Comparison of ENCODE assay signal across 31 mouse cellular contexts in genomic region chr8:107555231-107555630, GRCm38 (mm10). TPM values are rescaled to one million over a fixed set of nuclear protein-coding genes. Genes with fewer than 3 reads are reported as not detected.
A peak's percentile ranks its signal among the peaks of the same experiment; 100 is the strongest.
DNase-seq lines count a peak whose midpoint lies in the region; ATAC-seq and TF ChIP-seq lines count a peak whose summit lies in the region.
"Had no signal": no experiment of that assay in that cellular context is flagged by ENCODE, and none has a peak within 500 bp of the region (broad histone marks: within the 10 kb centered on the region; RNA-seq: fewer than 3 reads in every experiment).

No protein-coding gene starts in this region.

- H3K36me3 ChIP-seq in liver, postnatal 0 days (replicated peaks; ENCODE audit: insufficient read depth, low read length) = peaks cover 38% of the 10 kb centered on the region
- H3K36me3 ChIP-seq in embryonic facial prominence, embryonic 14.5 days (ENCODE audit: control insufficient read depth, insufficient read depth, low read length) = peaks cover 75% of the 10 kb centered on the region
- H3K36me3 ChIP-seq in myocyte (ENCODE audit: control insufficient read depth, insufficient read depth) = peaks cover 23% of the 10 kb centered on the region
- H3K36me3 ChIP-seq in heart, embryonic 12.5 days = peaks cover 53% of the 10 kb centered on the region
- H3K36me3 ChIP-seq: forebrain, embryonic 15.5 days; stomach, embryonic 15.5 days had no signal

- H3K79me2 ChIP-seq in myocyte (ENCODE audit: control insufficient read depth, insufficient read depth) = peaks cover 5% of the 10 kb centered on the region

- peak; percentile 32 for TF ChIP-seq CTCF in liver, postnatal 0 days (IDR thresholded peaks at IDR 0.05; ENCODE audit: low read depth)

- no peaks in the 10 kb centered on the region for H3K4me1 ChIP-seq in liver, postnatal 0 days (ENCODE audit: insufficient read depth)
- no peaks in the 10 kb centered on the region for H3K4me1 ChIP-seq in embryonic facial prominence, embryonic 14.5 days (ENCODE audit: control insufficient read depth, insufficient read depth, low read length)
- peaks cover 11% of the 10 kb centered on the region for H3K4me1 ChIP-seq in heart, embryonic 12.5 days (replicated peaks)
- H3K4me1 ChIP-seq: embryonic facial prominence, embryonic 15.5 days; forebrain, embryonic 15.5 days; liver, embryonic 15.5 days; lung, embryonic 15.5 days; stomach, embryonic 15.5 days had no signal

- 86% methylated on average over 10 of the region's 10 CpGs for WGBS in liver, postnatal 0 days (ENCODE audit: insufficient replicate concordance)
- 86% methylated on average over 10 of the region's 10 CpGs for WGBS in embryonic facial prominence, embryonic 14.5 days
- 77% methylated on average over 10 of the region's 10 CpGs for WGBS in heart, embryonic 12.5 days

- peak; percentile 9 for TF ChIP-seq POLR2A in myocyte (IDR thresholded peaks at IDR 0.05; ENCODE audit: insufficient read length, low read depth)

- no peak overlapping the region for H3K4me2 ChIP-seq in liver, postnatal 0 days (ENCODE audit: low read depth, low read length)
- H3K4me2 ChIP-seq in embryonic facial prominence, embryonic 14.5 days (ENCODE audit: low read depth, low read length) = peak overlapping the region; percentile 7; the same call in 1 of the 2 replicates
- H3K4me2 ChIP-seq in myocyte (ENCODE audit: low read depth) = no peak overlapping the region
- H3K4me2 ChIP-seq in heart, embryonic 12.5 days = no peak overlapping the region
- H3K4me2 ChIP-seq: embryonic facial prominence, embryonic 15.5 days; forebrain, embryonic 15.5 days; heart, embryonic 11.5 days; hindbrain, embryonic 14.5 days; liver, embryonic 15.5 days; lung, embryonic 15.5 days; midbrain, embryonic 13.5 days; stomach, embryonic 15.5 days had no signal

- H3ac ChIP-seq in myocyte (ENCODE audit: control insufficient read depth, insufficient read length) = no peak overlapping the region

- H3K9me3 ChIP-seq in liver, postnatal 0 days (ENCODE audit: low read length) = no peaks in the 10 kb centered on the region
- H3K9me3 ChIP-seq in embryonic facial prominence, embryonic 14.5 days (ENCODE audit: control insufficient read depth, low read length) = no peaks in the 10 kb centered on the region
- H3K9me3 ChIP-seq in heart, embryonic 12.5 days (replicated peaks) = no peaks in the 10 kb centered on the region
- H3K9me3 ChIP-seq: embryonic facial prominence, embryonic 15.5 days; forebrain, embryonic 15.5 days; liver, embryonic 15.5 days; lung, embryonic 15.5 days; midbrain, embryonic 13.5 days; stomach, embryonic 15.5 days had no signal

- no peak overlapping the region for H3K9ac ChIP-seq in liver, postnatal 0 days (replicated peaks)
- H3K9ac ChIP-seq in embryonic facial prominence, embryonic 14.5 days (ENCODE audit: low read depth, low read length) = peak overlapping the region; percentile 37
- no peak overlapping the region for H3K9ac ChIP-seq in heart, embryonic 12.5 days
- H3K9ac ChIP-seq: embryonic facial prominence, embryonic 15.5 days; forebrain, embryonic 15.5 days; hindbrain, embryonic 14.5 days; liver, embryonic 15.5 days; lung, embryonic 15.5 days; midbrain, embryonic 13.5 days; stomach, embryonic 15.5 days had no signal

- H3K27me3 ChIP-seq in liver, postnatal 0 days (ENCODE audit: insufficient read depth, low read length) = no peaks in the 10 kb centered on the region
- no peaks in the 10 kb centered on the region for H3K27me3 ChIP-seq in embryonic facial prominence, embryonic 14.5 days (replicated peaks; ENCODE audit: control insufficient read depth, insufficient read depth, low read length)
- H3K27me3 ChIP-seq in myocyte (ENCODE audit: control insufficient read depth, insufficient read depth, insufficient read length) = no peaks in the 10 kb centered on the region
- no peaks in the 10 kb centered on the region for H3K27me3 ChIP-seq in heart, embryonic 12.5 days (replicated peaks)
- H3K27me3 ChIP-seq: CH12.LX; embryonic facial prominence, embryonic 15.5 days; forebrain, embryonic 15.5 days; liver, embryonic 15.5 days; lung, embryonic 15.5 days; midbrain, embryonic 13.5 days; stomach, embryonic 15.5 days had no signal

- H3K4me3 ChIP-seq in liver, postnatal 0 days (ENCODE audit: low read depth, low read length) = no peak overlapping the region
- H3K4me3 ChIP-seq in embryonic facial prominence, embryonic 14.5 days (ENCODE audit: low read depth, low read length) = no peak overlapping the region
- no peak overlapping the region for H3K4me3 ChIP-seq in myocyte
- no peak overlapping the region for H3K4me3 ChIP-seq in heart, embryonic 12.5 days
- H3K4me3 ChIP-seq: embryonic facial prominence, embryonic 15.5 days; forebrain, embryonic 15.5 days; gastrocnemius, adult 2 months; layer of hippocampus, adult 2 months; liver, embryonic 15.5 days; lung, embryonic 15.5 days; midbrain, embryonic 13.5 days; stomach, embryonic 15.5 days had no signal

- H3K27ac ChIP-seq in liver, postnatal 0 days (ENCODE audit: low read depth) = no peak overlapping the region
- peak overlapping the region; percentile 55; the same call in 1 of the 2 replicates for H3K27ac ChIP-seq in embryonic facial prominence, embryonic 14.5 days (replicated peaks; ENCODE audit: low read depth, low read length)
- H3K27ac ChIP-seq in heart, embryonic 12.5 days (ENCODE audit: poor library complexity, severe bottlenecking) = no peak overlapping the region
- H3K27ac ChIP-seq: forebrain, embryonic 15.5 days; gastrocnemius, adult 2 months; hindbrain, embryonic 14.5 days; layer of hippocampus, adult 2 months; liver, embryonic 15.5 days; lung, embryonic 15.5 days; midbrain, embryonic 13.5 days; stomach, embryonic 15.5 days had no signal

- no peak for TF ChIP-seq EP300 in liver, postnatal 0 days (IDR thresholded peaks at IDR 0.05; ENCODE audit: low read depth)

- no peak for ATAC-seq in liver, postnatal 0 days
- no peak for ATAC-seq in embryonic facial prominence, embryonic 14.5 days (ENCODE audit: low read depth)
- no peak for ATAC-seq in heart, embryonic 12.5 days (ENCODE audit: insufficient number of reproducible peaks, low FRiP score)
- ATAC-seq: activated CD4-positive, CD25-positive, alpha-beta regulatory T cell, adult 4 months; forebrain, embryonic 15.5 days; midbrain, embryonic 13.5 days had no signal

- DNase-seq in liver, postnatal 0 days = no peak
- no peak for DNase-seq in liver
- DNase-seq in ES-CJ7 (ENCODE audit: low read depth, low spot score) = peak; percentile 54
- no peak for DNase-seq in embryonic facial prominence, embryonic 14.5 days (ENCODE audit: low spot score)
- no peak for DNase-seq in c-Kit-positive CD71-positive TER-119-positive erythroid progenitor cells, embryonic 14.5 days (ENCODE audit: low spot score)
- no peak for DNase-seq in urinary bladder, postnatal 14 days (ENCODE audit: low spot score)
- DNase-seq: adrenal gland, adult 2 months; cerebellum, adult 11-12 months; cerebellum, adult 9-11 months; embryo, embryonic 11 days; gastrocnemius, adult 2 months; gastrocnemius, postnatal 36 days; heart, adult 18-20 months; heart, postnatal 4 days; kidney, adult 11 months; kidney, postnatal 36 days; left cerebral cortex, postnatal 4 days; lung, postnatal 36 days had no signal

TF ChIP-seq in myocyte, 11 proteins besides CTCF, POLR2A, EP300 and RAD21:
- TF ChIP-seq TCF3 (IDR thresholded peaks at IDR 0.05; ENCODE audit: insufficient read length, low read depth) = no peak
- peak; percentile 44 for TF ChIP-seq POLR2AphosphoS2 (IDR thresholded peaks at IDR 0.05; ENCODE audit: insufficient read length, low read depth)

RNA-seq across cellular contexts. Expression of gene Psmd7, which starts 33.0 kb away (rescaled TPM):
- polyA plus RNA-seq in liver, postnatal 0 days (2015; fragmentation: Nextera tagmentation; extraction: Ambion mirVana) = 89.8 and 96.5 TPM in 2 replicates
- polyA plus RNA-seq in embryonic facial prominence, embryonic 14.5 days (2014; fragmentation: Nextera tagmentation; extraction: Ambion mirVana) = 252 and 269 TPM in 2 replicates
- polyA plus RNA-seq in myocyte (2012; fragmentation: generic; extraction: Trizol) = 187 TPM
- 199 and 203 TPM in 2 replicates for polyA plus RNA-seq in heart, embryonic 12.5 days (2016; fragmentation: Nextera tagmentation; extraction: Ambion mirVana)
